ENCODE assay signal across 8 mouse cellular contexts in the genomic region with DNA sequence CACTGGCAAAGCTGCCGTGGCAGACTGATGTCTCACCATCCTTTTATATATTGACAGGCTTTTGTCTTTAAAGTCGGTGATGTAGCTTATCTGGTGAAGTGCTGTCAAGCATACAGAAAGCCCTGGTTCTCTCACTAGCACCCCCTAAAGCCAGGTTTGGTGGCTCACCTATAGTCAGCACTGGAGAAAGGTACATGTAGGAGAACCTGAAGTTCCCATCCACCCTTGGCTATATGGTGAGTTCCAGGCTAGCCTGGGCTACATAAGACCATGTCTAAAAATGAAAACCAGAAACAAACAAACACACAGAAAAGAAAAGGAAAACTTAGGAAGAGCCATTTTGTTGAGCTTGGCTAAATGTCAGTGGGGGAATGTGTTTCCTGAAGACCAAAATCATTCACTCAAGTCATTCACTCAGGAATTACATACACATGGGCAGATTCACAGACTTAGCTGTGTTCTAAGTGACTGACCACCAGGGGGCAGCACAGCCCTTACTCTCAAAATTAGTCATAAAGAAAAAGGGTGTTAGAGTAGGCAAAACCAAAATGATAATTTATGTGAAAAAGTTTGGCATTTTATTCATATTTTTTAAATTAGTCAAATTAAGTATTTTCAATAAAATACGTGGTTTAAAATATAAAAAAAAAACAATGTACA. TPM values are rescaled to one million over a fixed set of nuclear protein-coding genes. Genes with fewer than 3 reads are reported as not detected.
DNase-seq lines count a peak whose midpoint lies in the region; ATAC-seq and TF ChIP-seq lines count a peak whose summit lies in the region.

No protein-coding gene starts in this region.

- DNase-seq in adrenal gland, postnatal 4 days (ENCODE audit: low spot score in 2 of 2), result peak; percentile 24 to 45
- DNase-seq in embryonic facial prominence, embryonic 14.5 days (ENCODE audit: low spot score), result peak; percentile 89
- peak; percentile 68 to 82 for DNase-seq in heart, postnatal 14 days
- peak; percentile 52 to 84 for DNase-seq in layer of hippocampus, adult 18-20 months (ENCODE audit: low spot score in 2 of 2)
- DNase-seq in lung, postnatal 0 days (ENCODE audit: low spot score), result peak; percentile 87
- DNase-seq in ovary, postnatal 36 days (ENCODE audit: low spot score), result peak; percentile 53
- DNase-seq in thymus, postnatal 25 days, result peak; percentile 76

- peaks cover 28% of the 10 kb centered on the region for H3K36me3 ChIP-seq in embryonic facial prominence, embryonic 14.5 days (ENCODE audit: control insufficient read depth, insufficient read depth, low read length)
- H3K36me3 ChIP-seq in lung, postnatal 0 days (ENCODE audit: insufficient read depth, low read length), result 0 out of 2 replicates have a peak, but pooled peaks cover 3% of the 10 kb centered on the region

- intact Hi-C loops in heart, postnatal 14 days (cut with DNase I), result loop anchor here (10.0 kb wide), 2 partner anchors 253 to 313 kb away; a partner anchor contains a TSS

- no peaks in the 10 kb centered on the region for H3K27me3 ChIP-seq in embryonic facial prominence, embryonic 14.5 days (replicated peaks; ENCODE audit: control insufficient read depth, insufficient read depth, low read length)
- H3K27me3 ChIP-seq in lung, postnatal 0 days (replicated peaks; ENCODE audit: insufficient read depth, low read length), result no peaks in the 10 kb centered on the region

- no peaks in the 10 kb centered on the region for H3K4me1 ChIP-seq in embryonic facial prominence, embryonic 14.5 days (ENCODE audit: control insufficient read depth, insufficient read depth, low read length)
- H3K4me1 ChIP-seq in lung, postnatal 0 days (ENCODE audit: insufficient read depth, low read depth, low read length), result no peaks in the 10 kb centered on the region

- no peak overlapping the region for H3K9ac ChIP-seq in embryonic facial prominence, embryonic 14.5 days (ENCODE audit: low read depth, low read length)
- no peak overlapping the region for H3K9ac ChIP-seq in lung, postnatal 0 days (replicated peaks; ENCODE audit: low read depth)

- ATAC-seq in CD4-positive, CD25-positive, alpha-beta regulatory T cell, adult 4 months, result peak; percentile 94
- no peak for ATAC-seq in embryonic facial prominence, embryonic 14.5 days (ENCODE audit: low read depth)
- ATAC-seq in lung, postnatal 0 days, result 0 out of 2 replicates have a peak, but pooled peaks have one; percentile 46

- WGBS in embryonic facial prominence, embryonic 14.5 days, result 63% methylated on average over 3 of the region's 3 CpGs
- WGBS in lung, postnatal 0 days, result 61% methylated on average over 3 of the region's 3 CpGs

- no peak overlapping the region for H3K4me2 ChIP-seq in embryonic facial prominence, embryonic 14.5 days (ENCODE audit: low read depth, low read length)
- H3K4me2 ChIP-seq in lung, postnatal 0 days (replicated peaks; ENCODE audit: low read depth, low read length), result no peak overlapping the region

- H3K4me3 ChIP-seq in embryonic facial prominence, embryonic 14.5 days (ENCODE audit: low read depth, low read length), result no peak overlapping the region
- H3K4me3 ChIP-seq in lung, postnatal 0 days (ENCODE audit: low read depth, low read length), result no peak overlapping the region

- no peak overlapping the region for H3K27ac ChIP-seq in embryonic facial prominence, embryonic 14.5 days (replicated peaks; ENCODE audit: low read depth, low read length)
- no peak overlapping the region for H3K27ac ChIP-seq in lung, postnatal 0 days (ENCODE audit: low read length)

- peak; percentile 88 for TF ChIP-seq CTCF in lung, postnatal 0 days (IDR thresholded peaks at IDR 0.05)

- no peaks in the 10 kb centered on the region for H3K9me3 ChIP-seq in embryonic facial prominence, embryonic 14.5 days (ENCODE audit: control insufficient read depth, low read length)
- no peaks in the 10 kb centered on the region for H3K9me3 ChIP-seq in lung, postnatal 0 days (ENCODE audit: low read length)

- TF ChIP-seq EP300 in lung, postnatal 0 days (IDR thresholded peaks at IDR 0.05), result no peak

RNA-seq across cellular contexts. Expression of a gene that starts 10.1 kb away (rescaled TPM):
- 10 to 100 TPM; 20.4 to 24.8 TPM for polyA plus RNA-seq in CD4-positive, CD25-positive, alpha-beta regulatory T cell, adult 4 months (2017; shearing (Covaris generic))
- 10 to 100 TPM; 12.7 to 14.0 TPM for total RNA-seq in adrenal gland, postnatal 4 days (2021)
- polyA plus RNA-seq in embryonic facial prominence, embryonic 14.5 days (2014; fragmentation: Nextera tagmentation; extraction: Ambion mirVana), result 4.7 and 5.0 TPM in 2 replicates
- total RNA-seq in heart, postnatal 14 days (2021), result 1 to 10 TPM; 3.3 to 3.8 TPM
- 1 to 10 TPM; 4.6 to 8.1 TPM for total RNA-seq in layer of hippocampus, adult 18-20 months (2021)
- 5.0 and 5.5 TPM in 2 replicates for polyA plus RNA-seq in lung, postnatal 0 days (2015; fragmentation: Nextera tagmentation; extraction: Ambion mirVana)

RNA-seq across cellular contexts. Expression of a gene that starts 47.5 kb away (rescaled TPM):
- under 1 TPM in 1 of 2 experiments, not detected in 1; 0.28 TPM for polyA plus RNA-seq in CD4-positive, CD25-positive, alpha-beta regulatory T cell, adult 4 months (2017; shearing (Covaris generic))
- 1 to 10 TPM; 1.4 TPM for total RNA-seq in adrenal gland, postnatal 4 days (2021)
- polyA plus RNA-seq in embryonic facial prominence, embryonic 14.5 days (2014; fragmentation: Nextera tagmentation; extraction: Ambion mirVana), result 0.18 and 0.29 TPM in 2 replicates
- under 1 TPM; 0.41 to 0.55 TPM for total RNA-seq in heart, postnatal 14 days (2021)
- total RNA-seq in layer of hippocampus, adult 18-20 months (2021), result under 1 TPM in 1 of 2 experiments, not detected in 1; 0.07 TPM
- polyA plus RNA-seq in lung, postnatal 0 days (2015; fragmentation: Nextera tagmentation; extraction: Ambion mirVana), result 0.84 and 0.93 TPM in 2 replicates

Comparison
In these comparisons a context has a peak if more than half of its experiments do, and no peak if none do; other contexts are left out.
1. DNase-seq: peak in every context shown above with its lines; median percentile 89 in embryonic facial prominence, embryonic 14.5 days; 87 in lung, postnatal 0 days; 76 in thymus, postnatal 25 days; 75 in heart, postnatal 14 days; 68 in layer of hippocampus, adult 18-20 months; 53 in ovary, postnatal 36 days; 34 in adrenal gland, postnatal 4 days.